Mouse (Mus musculus) heart, adult 8-10 months (tissue): Measurements from ENCODE around the gene Raf1. TPM values are rescaled to one million over a fixed set of nuclear protein-coding genes. Genes with fewer than 3 reads are reported as not detected.
A peak's percentile ranks its signal among the peaks of the same experiment; 100 is the strongest.

Source experiments
- DNase-seq: peaks from one replicate; pipeline ENCODE4 v3.0.0; 2022; ENCODE audit warnings: low spot score
- total RNA-seq, 4 experiments: library from RNA; stranded (reverse); gene quantifications; 2 replicates each; pipeline ENCODE4 v1.2.4; 2022

Raf1 gene
- total RNA-seq: 100 to 1,000 TPM in 3 of 4 experiments, 10 to 100 TPM in 1; 97.6 to 104 (median 102) TPM

- peak; percentile 97 for DNase-seq
Measured at GRCm38 (mm10) chr6:115676452-115677128, at the start of gene Raf1. Raf1 (minus strand) TSS chr6:115676635.

GRCm38 (mm10) chr6:115722246-115722645 lies 45.8 kb upstream of the Raf1 start:
- DNase-seq: peak; percentile 63

GRCm38 (mm10) chr6:115717715-115718558 lies 41.5 kb upstream of the Raf1 start:
- DNase-seq: peak; percentile 70

GRCm38 (mm10) chr6:115717101-115717652 lies 40.7 kb upstream of the Raf1 start:
- peak; percentile 68 for DNase-seq

GRCm38 (mm10) chr6:115711261-115711660 lies 34.8 kb upstream of the Raf1 start:
- no peak for DNase-seq

GRCm38 (mm10) chr6:115702901-115703300 lies 26.5 kb upstream of the Raf1 start:
- DNase-seq: no peak

- no peak for DNase-seq
Measured at GRCm38 (mm10) chr6:115701302-115701701, 24.9 kb upstream of the Raf1 start.

- DNase-seq: no peak
Measured at GRCm38 (mm10) chr6:115700778-115701177, 24.3 kb upstream of the Raf1 start.

- no peak for DNase-seq
Measured at GRCm38 (mm10) chr6:115698699-115699098, 22.3 kb upstream of the Raf1 start.

- peak; percentile 28 for DNase-seq
Measured at GRCm38 (mm10) chr6:115697739-115698558, 21.5 kb upstream of the Raf1 start.

- DNase-seq: no peak
Measured at GRCm38 (mm10) chr6:115696707-115697215, 20.3 kb upstream of the Raf1 start.

- DNase-seq: peak; percentile 34
Measured at GRCm38 (mm10) chr6:115695124-115695523, 18.7 kb upstream of the Raf1 start.

GRCm38 (mm10) chr6:115694441-115694842 lies 18.0 kb upstream of the Raf1 start:
- peak; percentile 68 for DNase-seq

GRCm38 (mm10) chr6:115692963-115693730 lies 16.7 kb upstream of the Raf1 start:
- DNase-seq: no peak

- peak; percentile 26 for DNase-seq
Measured at GRCm38 (mm10) chr6:115692163-115692950, 15.9 kb upstream of the Raf1 start.

- DNase-seq: no peak
Measured at GRCm38 (mm10) chr6:115690105-115690504, 13.7 kb upstream of the Raf1 start.

- no peak for DNase-seq
Measured at GRCm38 (mm10) chr6:115688589-115688988, 12.2 kb upstream of the Raf1 start.

- DNase-seq: no peak
Measured at GRCm38 (mm10) chr6:115687753-115688152, 11.3 kb upstream of the Raf1 start.

GRCm38 (mm10) chr6:115684851-115685646 lies 8.6 kb upstream of the Raf1 start:
- DNase-seq: no peak
